Mouse (Mus musculus) lung, adult 2 months (tissue): ENCODE measurements around the gene Olfr194. TPM values are rescaled to one million over a fixed set of nuclear protein-coding genes. Genes with fewer than 3 reads are reported as not detected.
"Not testable (repeated sequence)": the region's sequence is repeated elsewhere in the genome, so short reads cannot be mapped to it uniquely, and the experiment has no call there.

Experiments used
- DNase-seq: peaks from one replicate; pipeline ENCODE4 v3.0.0; 2022
- H3K4me1 ChIP-seq: fragments of 200-500 bp; 2 replicates; pipeline ENCODE4 v1.6.1; 2011; ENCODE audit warnings: low read length; ENCODE audit not compliant: control insufficient read depth, insufficient read depth
- H3K4me3 ChIP-seq: fragments of 200-500 bp; replicated peaks from 2 replicates; pipeline ENCODE3; 2011; ENCODE audit warnings: low read depth, mild to moderate bottlenecking, control low read depth, low read length; ENCODE audit errors: extremely low read depth
- CTCF ChIP-seq: fragments of 200-500 bp; IDR thresholded peaks from 2 replicates; pipeline ENCODE4 v1.5.1; 2011; ENCODE audit warnings: mild to moderate bottlenecking, low read length, control low read depth; ENCODE audit not compliant: insufficient read depth
- POLR2A ChIP-seq: fragments of 200-500 bp; IDR thresholded peaks from 2 replicates; pipeline ENCODE4 v1.6.1; 2011; ENCODE audit warnings: low read depth, mild to moderate bottlenecking, control low read depth, low read length, borderline replicate concordance; ENCODE audit errors: extremely low read depth
- WGBS: fragments of 180-500 bp; shearing (Covaris S2); methylation state at CpG from one replicate; pipeline ENCODE4 v1.1.7; 2018; 5-methylcytosine and 5-hydroxymethylcytosine counted together
- polyA plus RNA-seq: library from polyadenylated mRNA; depleted of rRNA; stranded (reverse); fragments of >200 nt; gene quantifications from 2 replicates; pipeline ENCODE4 v1.2.3, GENCODE M21; 2012; rRNA removed

The Olfr194 gene
- not detected in 2 replicates for polyA plus RNA-seq

DNA sequence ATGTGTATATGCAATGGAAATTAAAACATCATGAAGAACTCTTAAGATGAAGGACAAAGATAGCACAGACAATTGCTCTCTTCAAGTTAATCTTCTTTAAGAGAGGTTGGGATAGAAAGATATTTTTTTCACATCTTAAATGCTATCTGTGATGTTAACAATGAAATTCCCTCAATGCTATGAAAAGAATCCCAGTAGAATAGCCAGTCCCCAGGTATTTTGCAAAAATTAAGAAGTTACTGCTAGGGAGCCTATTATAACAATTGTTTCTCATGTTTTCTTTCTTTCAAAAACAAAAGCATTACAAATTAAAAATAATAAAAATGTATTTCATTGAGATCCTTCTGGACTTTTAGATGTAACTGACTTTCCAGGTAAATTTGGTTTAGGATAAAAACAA lies at the start of gene Olfr194:
Olfr194 (minus strand) TSS at position 101 of the 400 bp plus-strand sequence.
- TF ChIP-seq POLR2A = no peak
- no peak for TF ChIP-seq CTCF
- H3K4me3 ChIP-seq = no peak within 1 kb of the TSS

DNA sequence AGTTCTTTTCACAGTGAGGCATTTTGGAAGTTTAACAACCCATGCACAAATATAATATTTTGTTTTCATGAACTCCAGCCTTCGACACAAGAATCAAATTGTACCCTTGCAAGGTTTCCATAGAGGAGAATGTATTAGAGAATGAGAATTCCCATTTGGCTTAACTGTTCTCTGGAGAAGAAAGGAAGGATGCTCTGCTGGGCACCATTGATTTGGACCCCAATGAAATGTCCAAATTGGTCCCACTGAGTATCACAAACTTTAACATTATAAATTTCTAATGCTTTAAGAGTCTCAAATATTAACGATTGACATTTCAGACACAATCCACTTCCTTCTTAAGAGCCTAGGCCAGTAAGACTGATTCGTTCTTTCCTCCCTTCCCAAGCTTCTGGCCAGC lies 49.5 kb upstream of the Olfr194 start, which contains the start of gene Olfr196:
Olfr196 (minus strand) TSS at position 101 of the 400 bp plus-strand sequence.
- Histone ChIP-seq H3K4me3 (no peak within 1 kb of the TSS), H3K4me1 (no peaks in the 10 kb centered on the region)
- TF ChIP-seq CTCF = no peak
- whole genome bisulfite sequencing = 66% methylated on average over 3 of the region's 3 CpGs
- no peak for DNase-seq

More for the DNA sequence above, at the start of gene Olfr194:
- no peak for DNase-seq
- no peaks in the 10 kb centered on the region for H3K4me1 ChIP-seq

DNA sequence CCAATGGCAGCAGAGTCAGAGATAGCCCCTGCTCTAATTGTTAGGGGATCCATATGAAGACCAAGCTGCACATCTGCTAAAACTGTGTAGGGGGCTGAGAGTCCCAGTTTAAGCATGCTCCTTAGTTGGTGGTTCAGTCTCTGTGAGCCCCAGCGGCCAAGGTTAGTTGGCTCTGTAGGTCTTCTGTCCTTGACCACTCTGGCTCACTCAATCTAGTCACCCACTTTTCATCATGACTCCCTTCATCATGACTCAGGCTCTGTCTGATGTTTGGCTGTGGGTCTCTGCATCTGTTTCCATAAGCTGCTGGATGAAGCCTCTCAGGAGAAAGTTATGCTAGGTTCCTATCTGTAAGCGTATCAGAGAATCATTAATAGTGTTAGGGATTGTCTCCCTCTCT lies 31.1 kb upstream of the Olfr194 start:
- DNase-seq = no peak
- no peak overlapping the region for H3K4me3 ChIP-seq
- TF ChIP-seq CTCF (no peak), POLR2A (no peak)
- whole genome bisulfite sequencing = 86% methylated on average over 2 of the region's 2 CpGs
- H3K4me1 ChIP-seq = no peaks in the 10 kb centered on the region

DNA sequence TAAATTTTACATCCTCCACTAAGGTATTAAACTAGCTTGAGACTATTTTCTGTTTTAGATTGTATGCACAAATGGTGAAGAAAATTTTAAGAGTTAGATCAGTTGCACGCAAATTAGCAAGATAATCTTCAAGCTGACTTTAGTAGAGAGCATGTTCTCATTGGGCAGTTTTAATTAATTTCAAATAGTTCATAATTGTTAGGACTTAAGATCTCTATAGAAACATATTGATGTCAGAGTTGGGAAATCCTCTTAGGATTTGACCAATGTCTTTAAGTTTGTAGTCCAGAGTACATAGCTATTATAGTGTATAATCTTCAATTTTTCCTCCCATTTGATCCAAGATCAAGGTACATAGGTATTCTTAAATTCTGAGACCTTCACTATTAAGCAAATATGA lies 25.9 kb upstream of the Olfr194 start, which contains the start of gene Olfr195:
Olfr195 (plus strand) TSS at position 301 of the 400 bp plus-strand sequence.
- no peak for DNase-seq
- no peaks in the 10 kb centered on the region for H3K4me1 ChIP-seq
- no peak within 1 kb of the TSS for H3K4me3 ChIP-seq
- TF ChIP-seq POLR2A (no peak), CTCF (no peak)
- WGBS = 88% methylated on average over 1 of the region's 1 CpGs

DNA sequence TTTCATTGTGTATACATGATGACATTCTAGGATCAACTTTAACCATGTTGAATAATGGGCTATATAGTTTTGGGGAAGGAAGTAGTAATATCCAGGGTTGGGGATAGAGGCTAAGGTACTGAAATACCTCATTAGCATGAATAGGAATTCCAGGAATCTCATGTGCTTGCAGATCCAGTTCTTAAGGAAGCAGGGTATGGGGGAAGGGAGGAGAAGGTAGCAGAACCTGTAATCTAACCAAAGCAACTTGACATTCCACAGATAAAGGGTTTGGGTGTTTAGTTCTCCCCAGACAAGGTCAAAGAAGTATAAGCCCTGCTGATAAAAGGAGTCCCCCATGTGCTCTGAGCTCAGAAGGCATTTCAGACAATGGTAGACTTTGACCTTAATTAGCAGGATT lies 20.2 kb upstream of the Olfr194 start:
- TF ChIP-seq POLR2A (no peak), CTCF (no peak)
- Histone ChIP-seq H3K4me3 (no peak overlapping the region), H3K4me1 (no peaks in the 10 kb centered on the region)
- DNase-seq = no peak

DNA sequence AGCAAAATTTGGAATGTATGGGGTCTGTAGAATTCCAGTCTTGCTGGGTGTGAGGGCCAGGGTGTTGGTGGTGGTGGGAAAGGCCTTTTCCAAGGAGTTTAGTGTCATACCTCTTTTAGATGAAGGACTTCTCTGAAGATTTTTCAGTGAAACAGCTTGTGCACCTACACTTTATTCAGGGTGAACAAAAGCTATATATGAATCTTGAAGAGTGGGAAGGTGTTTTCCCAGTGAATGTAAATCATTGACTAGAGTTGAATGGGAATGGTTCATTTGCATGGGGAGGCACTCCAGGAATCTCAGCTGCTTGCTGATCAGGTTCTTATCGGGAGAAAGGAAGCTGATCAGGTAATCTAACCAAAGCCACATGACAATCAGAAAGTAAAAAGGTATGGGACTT lies 9.9 kb upstream of the Olfr194 start:
- 76% methylated on average over 1 of the region's 1 CpGs for WGBS
- no peaks in the 10 kb centered on the region for H3K4me1 ChIP-seq
- TF ChIP-seq CTCF (no peak), POLR2A (no peak)
- no peak for DNase-seq
- H3K4me3 ChIP-seq = no peak overlapping the region

DNA sequence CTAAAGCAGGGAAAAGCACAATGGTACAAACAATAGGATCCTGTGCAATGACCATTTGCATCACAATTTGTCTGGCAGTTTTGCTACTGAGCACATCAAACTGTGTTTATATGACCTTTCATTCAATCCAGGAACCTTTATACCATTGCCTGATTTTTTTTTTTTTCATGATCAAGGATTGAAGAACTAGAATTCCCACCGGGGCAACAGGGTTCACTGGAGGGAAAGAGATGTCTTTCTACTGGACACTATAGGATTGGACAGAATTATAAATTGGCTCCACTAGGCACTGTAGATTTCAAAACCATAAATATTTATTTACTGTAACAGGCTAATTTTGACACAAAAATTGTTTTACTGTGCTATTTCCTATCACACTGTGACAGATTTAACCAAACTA lies 9.1 kb downstream of the Olfr194 start, which contains the start of gene Olfr193:
Olfr193 (minus strand) TSS at position 101 of the 400 bp plus-strand sequence.
- WGBS = 91% methylated on average over 1 of the region's 1 CpGs
- no peak for DNase-seq
- no peaks in the 10 kb centered on the region for H3K4me1 ChIP-seq
- H3K4me3 ChIP-seq = no peak within 1 kb of the TSS
- no peak for TF ChIP-seq CTCF
- TF ChIP-seq POLR2A = no peak

DNA sequence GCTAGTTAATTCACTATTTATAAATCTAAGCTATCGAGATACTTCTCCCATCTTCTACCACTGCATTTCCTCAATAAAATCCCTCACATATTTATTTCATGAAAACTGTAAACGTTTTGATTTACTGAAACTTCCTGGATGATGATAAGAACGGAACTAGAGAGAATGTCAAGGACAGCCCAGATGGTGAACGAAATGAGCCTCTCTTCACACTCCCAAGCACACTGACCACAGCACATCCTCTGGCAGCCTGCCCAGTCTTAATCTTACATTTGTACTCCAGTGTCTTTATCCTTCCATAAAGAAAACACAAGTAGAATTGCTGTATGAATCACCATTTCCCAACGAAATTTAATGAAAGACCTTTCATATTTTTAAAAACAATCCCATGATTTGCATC lies 12.3 kb downstream of the Olfr194 start:
- not testable (repeated sequence) for H3K4me1 ChIP-seq, H3K4me3 ChIP-seq, DNase-seq
- WGBS = 34% methylated on average over 5 of the region's 5 CpGs

DNA sequence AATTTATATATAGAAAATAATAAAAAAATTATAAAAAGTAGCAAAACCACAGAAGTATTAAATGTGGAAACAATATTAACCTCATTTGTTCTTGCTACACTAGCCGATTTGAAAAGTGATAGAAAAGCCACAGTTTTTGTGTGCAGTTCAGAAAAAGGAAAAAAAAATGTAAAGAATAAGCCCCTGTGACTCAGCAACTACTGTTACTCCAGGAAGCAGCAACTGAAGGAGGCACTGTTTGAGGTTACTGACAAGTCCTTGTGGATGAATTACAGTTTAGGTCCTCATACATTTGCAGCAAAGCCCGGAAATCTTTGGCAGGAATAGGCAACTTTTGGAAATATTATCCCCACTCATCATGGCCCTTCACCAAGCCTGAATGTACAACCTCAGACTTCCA lies 15.6 kb downstream of the Olfr194 start:
- Histone ChIP-seq H3K4me3 (no peak overlapping the region), H3K4me1 (no peaks in the 10 kb centered on the region)
- 68% methylated on average over 2 of the region's 2 CpGs for whole genome bisulfite sequencing
- no peak for DNase-seq
- TF ChIP-seq POLR2A = no peak
- no peak for TF ChIP-seq CTCF

DNA sequence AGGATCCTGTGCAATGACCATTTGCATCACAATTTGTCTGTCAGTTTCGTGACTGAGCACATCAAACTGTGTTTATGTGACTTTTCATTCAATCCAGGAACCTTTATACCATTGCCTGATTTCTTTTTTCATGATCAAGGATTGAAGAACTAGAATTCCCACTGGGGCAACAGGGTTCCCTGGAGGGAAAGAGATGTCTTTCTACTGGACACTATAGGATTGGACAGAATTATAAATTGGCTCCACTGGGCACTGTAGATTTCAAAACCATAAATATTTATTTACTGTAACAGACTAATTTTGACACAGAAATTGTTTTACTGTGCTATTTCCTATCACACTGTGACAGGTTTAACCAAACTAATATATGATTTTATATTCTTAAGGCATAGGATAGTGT lies 31.1 kb downstream of the Olfr194 start, which contains the start of gene Olfr191:
Olfr191 (minus strand) TSS at position 101 of the 400 bp plus-strand sequence.
- WGBS = 40% methylated on average over 1 of the region's 1 CpGs
- not testable (repeated sequence) for H3K4me3 ChIP-seq, H3K4me1 ChIP-seq, DNase-seq

DNA sequence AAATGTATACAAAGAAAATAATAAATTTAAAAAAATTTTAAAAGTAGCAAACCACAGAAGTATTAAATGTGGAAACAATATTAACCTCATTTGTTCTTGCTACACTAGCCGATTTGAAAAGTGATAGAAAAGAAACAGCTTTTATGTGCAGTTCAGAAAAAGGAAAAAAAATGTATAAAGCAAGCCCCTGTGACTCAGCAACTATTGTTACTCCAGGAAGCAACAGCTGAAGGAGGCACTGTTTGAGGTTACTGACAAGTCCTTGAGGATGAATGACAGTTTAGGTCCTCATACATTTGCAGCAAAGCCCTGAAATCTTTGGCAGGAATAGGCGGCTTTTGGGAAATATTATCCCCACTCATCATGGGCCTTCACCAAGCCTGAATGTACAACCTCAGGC lies 39.8 kb downstream of the Olfr194 start:
- H3K4me3 ChIP-seq, DNase-seq, H3K4me1 ChIP-seq: not testable (repeated sequence)
- 78% methylated on average over 2 of the region's 2 CpGs for WGBS
